Mouse (Mus musculus) megakaryocyte-erythroid progenitor cell, adult 5-6 weeks (primary cell): ENCODE results near the gene Trappc3l. TPM values are rescaled to one million over a fixed set of nuclear protein-coding genes. Genes with fewer than 3 reads are reported as not detected.
"Not testable (repeated sequence)": the region's sequence is repeated elsewhere in the genome, so short reads cannot be mapped to it uniquely, and the experiment has no call there.

Experiments used
- ATAC-seq: replicated peaks from 2 replicates; pipeline ENCODE4 v1.8.0; 2016; ENCODE audit warnings: mild to moderate bottlenecking, inconsistent platforms; ENCODE audit not compliant: severe bottlenecking, poor library complexity, low FRiP score, low TSS enrichment
- total RNA-seq, 2 experiments: library from RNA; stranded (forward) in 1 of 2; stranded (reverse) in 1 of 2; fragments of 200-1000, 215-1000 nt in 1 of 2; fragments of >200 nt in 1 of 2; fragmentation: Nextera tagmentation in 1 of 2; gene quantifications; 2 replicates each; pipeline ENCODE4 v1.2.3; 2014 to 2017

Trappc3l gene
- not detected in 2 replicates for total RNA-seq (2014; fragmentation: Nextera tagmentation)
- not detected in 2 replicates for total RNA-seq (2017)

GRCm38 (mm10) chr10:34037401-34037800 is at the start of gene Trappc3l:
Trappc3l (plus strand) TSS chr10:34037597.
- no peak for ATAC-seq

- ATAC-seq = not testable (repeated sequence)
These were observed 40.7 kb upstream of the Trappc3l start for GRCm38 (mm10) chr10:33996686-33997085.

DNA sequence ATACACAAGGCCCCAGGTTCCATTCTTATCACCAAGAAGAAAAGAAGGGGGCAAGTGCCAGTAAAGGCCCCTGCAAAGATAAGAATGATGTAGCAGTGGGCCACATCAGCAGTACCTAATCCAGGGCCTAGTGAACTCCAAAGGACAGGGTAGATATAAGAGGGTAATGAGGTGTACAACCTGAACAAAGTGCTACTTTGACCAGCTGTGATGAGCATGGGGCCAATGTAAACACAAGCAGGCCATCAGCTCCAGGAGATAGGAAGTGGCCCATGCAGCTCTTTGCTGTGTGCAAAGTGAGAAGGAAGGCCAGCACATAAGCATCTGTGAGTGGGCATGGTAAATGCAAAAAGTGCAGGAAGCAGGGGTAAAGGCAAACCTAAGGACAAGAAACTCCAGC is 39.0 kb upstream of the Trappc3l start:
- no peak for ATAC-seq

DNA sequence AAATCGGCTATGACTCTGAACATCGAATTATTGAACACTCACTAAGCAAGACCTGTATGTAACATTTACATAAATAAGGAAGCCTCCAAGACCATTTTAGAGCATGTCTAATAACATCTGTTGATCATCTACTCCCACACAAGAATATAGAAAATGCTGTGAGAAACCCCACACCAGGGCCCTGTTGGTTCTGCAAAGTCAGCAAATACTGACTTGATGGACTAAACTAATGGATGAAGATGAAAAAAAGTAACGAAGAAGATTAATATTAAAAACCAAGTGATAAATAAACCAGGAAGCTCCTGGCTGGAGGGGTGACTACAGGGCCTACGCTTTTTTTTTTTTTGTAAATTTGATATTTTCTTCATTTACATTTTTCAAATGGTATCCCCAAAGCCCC is 24.8 kb upstream of the Trappc3l start:
- no peak for ATAC-seq

- no peak for ATAC-seq
These were observed 24.2 kb upstream of the Trappc3l start for GRCm38 (mm10) chr10:34013241-34013640.

GRCm38 (mm10) chr10:34018746-34019301 is 18.6 kb upstream of the Trappc3l start:
- ATAC-seq = peak; percentile 40

DNA sequence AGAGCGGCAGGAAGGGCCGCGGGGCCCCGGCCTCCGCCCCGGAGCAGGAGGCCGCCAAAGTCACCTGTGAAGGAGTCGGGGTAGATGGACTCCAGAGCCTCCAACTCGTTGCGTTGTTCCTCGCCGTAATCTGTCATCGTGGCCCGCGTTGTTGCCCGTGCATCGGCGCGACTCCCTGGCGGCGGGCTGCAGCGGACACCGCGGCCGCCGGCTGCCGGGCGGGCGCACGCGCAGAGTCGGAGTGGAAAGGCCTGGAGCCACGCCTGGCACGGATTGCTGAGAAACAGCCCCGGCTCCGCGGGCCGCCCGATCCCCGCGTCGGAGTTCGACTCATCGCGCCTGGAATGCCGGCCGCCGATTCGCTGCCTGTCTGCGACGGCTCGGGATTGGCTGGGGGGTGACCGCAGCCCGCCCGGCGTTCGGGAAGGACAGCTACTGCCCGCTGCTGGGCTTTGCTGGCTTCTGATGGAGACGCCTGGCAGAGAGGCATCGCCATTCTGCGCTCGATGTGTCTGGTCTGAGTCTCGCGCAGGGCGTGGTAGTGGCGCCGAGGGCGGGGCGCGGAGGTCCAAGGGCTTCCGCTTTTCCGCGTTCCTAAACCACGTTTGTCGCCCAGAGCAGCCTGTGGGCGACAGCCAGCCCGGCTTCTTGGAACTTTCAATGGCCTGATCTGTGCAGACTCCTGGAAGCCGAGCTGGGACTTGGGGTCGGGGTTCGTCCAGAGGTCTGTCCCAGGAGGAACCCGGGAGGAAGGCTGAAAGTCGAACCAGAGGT is 17.9 kb upstream of the Trappc3l start, which contains the start of gene Rwdd1:
TSS of gene Rwdd1 (minus strand) at position 323 of the 774 bp plus-strand sequence.
- ATAC-seq = peak; percentile 98

GRCm38 (mm10) chr10:34030322-34030721 is 7.1 kb upstream of the Trappc3l start:
- ATAC-seq = no peak

GRCm38 (mm10) chr10:34033630-34034305 is 3.6 kb upstream of the Trappc3l start:
- peak; percentile 99 for ATAC-seq

DNA sequence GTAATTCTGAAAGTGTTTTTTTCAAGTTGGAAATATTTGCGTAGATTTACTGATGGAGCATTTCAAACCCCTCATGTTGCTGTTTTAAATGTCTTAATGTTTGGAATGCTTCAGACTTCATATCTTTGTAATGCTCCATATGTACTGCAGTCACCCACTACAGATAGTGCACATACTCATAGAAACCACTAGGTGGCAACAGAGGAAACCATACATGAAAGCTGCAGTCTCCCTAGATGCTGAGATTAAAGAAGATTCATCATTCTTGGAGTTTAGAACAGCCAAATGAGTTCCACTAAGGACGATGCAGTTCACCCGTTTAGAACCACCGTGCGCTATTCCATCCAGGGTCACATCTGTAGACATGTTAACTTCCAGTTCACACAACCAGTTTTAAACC is 810 bp upstream of the Trappc3l start:
- peak; percentile 93 for ATAC-seq

GRCm38 (mm10) chr10:34044210-34044609 is 6.8 kb downstream of the Trappc3l start, which contains the start of gene Calhm4:
Calhm4 (minus strand) TSS chr10:34044310.
- ATAC-seq = no peak

- no peak for ATAC-seq
These were observed 16.6 kb downstream of the Trappc3l start for GRCm38 (mm10) chr10:34053987-34054386.

GRCm38 (mm10) chr10:34066591-34066990 is 29.2 kb downstream of the Trappc3l start:
- no peak for ATAC-seq

DNA sequence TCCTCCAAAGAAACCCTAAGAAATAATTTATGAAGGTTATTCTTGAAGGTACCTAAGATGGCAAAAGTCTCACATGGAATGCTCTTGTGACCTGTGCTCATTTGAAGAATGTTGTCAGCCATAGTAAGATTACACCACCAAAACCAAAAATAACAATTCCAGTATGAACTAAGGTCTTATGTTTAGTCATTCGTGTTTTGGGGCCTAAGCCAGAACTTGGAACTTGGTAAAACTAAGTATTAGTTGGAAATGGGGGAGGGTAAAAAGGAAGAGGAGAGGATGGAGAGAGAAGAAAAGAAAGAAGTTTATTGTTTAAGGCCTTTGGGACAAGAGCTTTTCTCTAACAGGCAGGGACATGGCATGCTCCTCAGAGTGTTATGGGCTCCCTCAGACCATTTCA is 32.2 kb downstream of the Trappc3l start:
- no peak for ATAC-seq

GRCm38 (mm10) chr10:34070999-34071492 is 33.6 kb downstream of the Trappc3l start:
- no peak for ATAC-seq

DNA sequence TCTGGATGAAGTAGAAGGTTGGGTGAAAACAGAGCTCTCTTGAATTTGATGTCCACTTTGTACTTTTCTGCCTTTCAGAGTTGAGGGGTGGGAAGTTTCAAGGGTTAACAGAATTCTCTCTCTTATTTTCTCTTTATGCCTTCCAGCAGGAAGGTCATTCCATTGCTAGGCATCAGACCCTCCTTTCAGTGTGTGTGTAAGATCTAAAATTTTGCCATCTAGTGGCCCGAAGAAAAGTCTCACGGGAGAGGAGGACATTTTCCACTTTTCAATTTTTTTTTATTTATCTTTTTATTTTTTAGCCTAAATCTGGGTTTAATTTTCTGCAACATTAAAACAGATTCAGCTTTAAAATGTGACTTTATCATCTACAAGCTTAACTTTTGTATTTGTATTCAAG is 34.3 kb downstream of the Trappc3l start:
- ATAC-seq = no peak

DNA sequence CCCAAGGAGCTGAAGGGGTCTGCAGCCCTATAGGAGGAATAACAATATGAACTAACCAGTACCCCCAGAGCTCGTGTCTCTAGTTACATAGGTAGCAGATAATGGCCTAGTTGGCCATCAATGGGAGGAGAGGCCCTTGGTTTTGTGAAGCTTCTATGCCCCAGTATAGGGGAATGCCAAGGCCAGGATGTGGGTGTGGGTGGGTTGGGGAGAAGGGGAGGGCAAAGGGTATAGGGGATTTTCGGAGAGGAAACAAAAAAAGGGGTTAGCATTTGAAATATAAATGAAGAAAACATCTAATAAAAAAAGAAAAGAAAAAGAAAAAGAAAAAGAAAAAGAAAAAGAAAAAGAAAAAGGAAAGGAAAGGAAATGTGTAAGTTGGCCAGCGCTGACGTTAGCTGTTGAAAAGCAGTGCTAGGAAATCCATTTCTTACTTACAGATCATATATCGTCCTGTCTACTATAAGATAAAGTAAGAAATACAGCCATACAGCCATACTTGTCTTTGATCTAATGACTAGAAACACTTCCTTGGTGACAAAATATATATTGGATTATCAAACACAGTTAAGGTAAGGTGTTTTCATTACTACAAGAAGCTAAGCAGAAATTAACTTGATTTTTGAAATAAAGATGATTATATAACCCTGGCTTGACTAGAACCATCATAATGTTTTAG is 37.3 kb downstream of the Trappc3l start:
- no peak for ATAC-seq

GRCm38 (mm10) chr10:34086514-34086913 is 49.1 kb downstream of the Trappc3l start:
- no peak for ATAC-seq

GRCm38 (mm10) chr10:34088515-34088914 is 51.1 kb downstream of the Trappc3l start:
- ATAC-seq = no peak

GRCm38 (mm10) chr10:34089517-34089916 is 52.1 kb downstream of the Trappc3l start:
- ATAC-seq = no peak
